Mouse (Mus musculus) intestine, postnatal 0 days (tissue): ENCODE results near the gene Fam76a. TPM values are rescaled to one million over a fixed set of nuclear protein-coding genes. Genes with fewer than 3 reads are reported as not detected.

Experiments used
- ATAC-seq: fragments of 200-750 bp; cut with Nextera tagmentation; 2 replicates; pipeline ENCODE4 v1.8.0; 2017; ENCODE audit warnings: mild to moderate bottlenecking, moderate TSS enrichment, moderate library complexity
- H3K27ac ChIP-seq: fragments of 300-500 bp; sonication (generic); 2 replicates; pipeline ENCODE4 v1.5.1; 2014; ENCODE audit warnings: mild to moderate bottlenecking, low read depth, low read length, moderate library complexity
- H3K27me3 ChIP-seq: fragments of 300-500 bp; sonication (generic); replicated peaks from 2 replicates; pipeline ENCODE4 v1.6.1; 2014; ENCODE audit warnings: low read length, mixed read lengths; ENCODE audit not compliant: control insufficient read depth, insufficient read depth
- H3K36me3 ChIP-seq: fragments of 300-500 bp; sonication (generic); 2 replicates; pipeline ENCODE4 v1.6.1; 2014; ENCODE audit warnings: mild to moderate bottlenecking, moderate library complexity; ENCODE audit not compliant: control insufficient read depth, insufficient read depth
- H3K4me1 ChIP-seq: fragments of 300-500 bp; sonication (generic); replicated peaks from 2 replicates; pipeline ENCODE4 v1.6.1; 2014; ENCODE audit warnings: antibody characterized with exemption, low read length, mixed read lengths; ENCODE audit not compliant: control insufficient read depth, insufficient read depth
- H3K4me2 ChIP-seq: fragments of 300-500 bp; sonication (generic); replicated peaks from 2 replicates; pipeline ENCODE4 v1.6.1; 2014; ENCODE audit warnings: low read depth, mild to moderate bottlenecking, moderate library complexity
- H3K4me3 ChIP-seq: fragments of 300-500 bp; sonication (generic); 2 replicates; pipeline ENCODE4 v1.5.1; 2014; ENCODE audit warnings: low read depth, low read length
- H3K9ac ChIP-seq: fragments of 300-500 bp; sonication (generic); 2 replicates; pipeline ENCODE4 v1.6.1; 2014; ENCODE audit warnings: mild to moderate bottlenecking, low read depth, low read length
- H3K9me3 ChIP-seq: fragments of 300-500 bp; sonication (generic); 2 replicates; pipeline ENCODE4 v1.6.1; 2016; ENCODE audit warnings: mixed run types; ENCODE audit not compliant: control insufficient read depth
- CTCF ChIP-seq: sonication (generic); IDR thresholded peaks from 2 replicates; pipeline ENCODE4 v1.5.1; 2016; ENCODE audit warnings: low read depth, mild to moderate bottlenecking, control low read depth, antibody characterized with exemption, moderate library complexity
- WGBS: fragments of 180-500 bp; shearing (Covaris S2); extraction: QIAGEN DNeasy Blood & Tissue Kit; methylation state at CpG from one replicate; pipeline ENCODE4 v1.1.7; 2014; 5-methylcytosine and 5-hydroxymethylcytosine counted together
- polyA plus RNA-seq: library from polyadenylated mRNA; unstranded; fragments of >200 nt; fragmentation: Nextera tagmentation; extraction: Ambion mirVana; gene quantifications from 2 replicates; pipeline ENCODE4 v1.2.1, GENCODE M21; 2015

Fam76a gene
- polyA plus RNA-seq, 1 experiment from 2014 or later, result 46.5 TPM

DNA sequence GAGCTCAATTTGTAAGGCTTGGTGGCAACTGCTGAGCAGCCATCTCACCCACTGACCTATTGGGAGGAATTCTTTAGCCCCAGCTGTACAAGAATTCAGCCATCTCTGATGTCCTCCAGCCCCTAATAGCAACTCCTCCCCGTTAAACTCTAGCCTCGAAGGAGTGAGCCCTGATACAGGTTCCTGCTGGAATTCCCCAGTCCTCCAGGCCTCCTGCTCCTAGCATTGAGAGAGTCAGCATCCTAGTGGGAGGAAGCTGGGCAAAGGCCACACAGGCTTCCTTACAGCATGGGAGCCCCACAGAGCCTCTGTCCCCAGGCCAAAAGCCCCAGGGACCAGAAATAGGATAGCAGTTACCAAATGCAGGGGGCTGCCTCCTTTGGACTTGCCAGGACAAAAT lies 41.1 kb upstream of the Fam76a start:
- no peak overlapping the region for H3K4me3 ChIP-seq
- no peak overlapping the region for H3K9ac ChIP-seq
- peaks cover 2% of the 10 kb centered on the region; the same call in 1 of the 2 replicates for H3K4me1 ChIP-seq
- H3K9me3 ChIP-seq, result no peaks in the 10 kb centered on the region
- WGBS, result 54% methylated on average over 2 of the region's 2 CpGs
- H3K36me3 ChIP-seq, result no peaks in the 10 kb centered on the region
- no peak for ATAC-seq
- no peak for TF ChIP-seq CTCF
- no peaks in the 10 kb centered on the region for H3K27me3 ChIP-seq
- no peak overlapping the region for H3K4me2 ChIP-seq
- H3K27ac ChIP-seq, result no peak overlapping the region

GRCm38 (mm10) chr4:132962628-132963027 lies 40.3 kb upstream of the Fam76a start:
- no peak for TF ChIP-seq CTCF
- 82% methylated on average over 4 of the region's 4 CpGs for WGBS
- ATAC-seq, result no peak

DNA sequence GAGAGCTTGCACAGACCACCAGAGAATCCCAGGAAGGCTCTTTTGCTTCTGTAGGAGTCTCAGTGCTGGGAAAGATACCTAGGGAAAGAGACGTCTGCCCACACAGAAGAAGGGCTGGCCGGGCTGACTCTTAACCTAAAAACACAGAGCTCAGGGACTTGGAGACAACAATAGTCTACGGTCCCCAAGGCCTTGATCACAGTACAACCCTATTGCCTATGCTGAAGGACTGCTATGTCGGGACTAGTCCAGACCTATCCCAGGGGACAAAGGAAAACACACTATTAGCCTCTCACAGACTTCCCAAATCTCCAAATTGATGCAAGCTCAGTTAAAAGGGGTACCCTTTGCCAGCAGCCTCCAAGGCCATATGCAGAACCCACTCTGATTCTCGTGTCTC lies 39.5 kb upstream of the Fam76a start:
- Histone ChIP-seq H3K4me2 (no peak overlapping the region), H3K4me1 (peaks cover 2% of the 10 kb centered on the region; the same call in 1 of the 2 replicates), H3K9ac (no peak overlapping the region), H3K4me3 (no peak overlapping the region), H3K27me3 (no peaks in the 10 kb centered on the region), H3K9me3 (no peaks in the 10 kb centered on the region), H3K36me3 (no peaks in the 10 kb centered on the region), H3K27ac (no peak overlapping the region)
- no peak for TF ChIP-seq CTCF
- 90% methylated on average over 5 of the region's 5 CpGs for WGBS
- ATAC-seq, result no peak

More at GRCm38 (mm10) chr4:132962628-132963027, 40.3 kb upstream of the Fam76a start:
- Histone ChIP-seq H3K27me3 (no peaks in the 10 kb centered on the region), H3K36me3 (no peaks in the 10 kb centered on the region), H3K27ac (no peak overlapping the region), H3K4me2 (no peak overlapping the region), H3K4me1 (peaks cover 2% of the 10 kb centered on the region; the same call in 1 of the 2 replicates), H3K9me3 (no peaks in the 10 kb centered on the region), H3K9ac (no peak overlapping the region), H3K4me3 (no peak overlapping the region)

GRCm38 (mm10) chr4:132960864-132961639 lies 38.7 kb upstream of the Fam76a start:
- H3K4me1 ChIP-seq, result peaks cover 2% of the 10 kb centered on the region; the same call in 1 of the 2 replicates
- H3K9ac ChIP-seq, result no peak overlapping the region
- no peaks in the 10 kb centered on the region for H3K36me3 ChIP-seq
- H3K4me3 ChIP-seq, result no peak overlapping the region
- no peak overlapping the region; the same call in 1 of the 2 replicates for H3K4me2 ChIP-seq
- no peak overlapping the region; the same call in 1 of the 2 replicates for H3K27ac ChIP-seq
- ATAC-seq, result no peak
- WGBS, result 46% methylated on average over 13 of the region's 13 CpGs
- H3K9me3 ChIP-seq, result no peaks in the 10 kb centered on the region
- no peak for TF ChIP-seq CTCF
- H3K27me3 ChIP-seq, result no peaks in the 10 kb centered on the region

- Histone ChIP-seq H3K4me3 (no peak overlapping the region), H3K4me1 (peaks cover 2% of the 10 kb centered on the region; the same call in 1 of the 2 replicates), H3K27me3 (no peaks in the 10 kb centered on the region), H3K4me2 (no peak overlapping the region), H3K9me3 (no peaks in the 10 kb centered on the region), H3K27ac (peak overlapping the region; percentile 57; the same call in 1 of the 2 replicates), H3K9ac (no peak overlapping the region), H3K36me3 (no peaks in the 10 kb centered on the region)
- TF ChIP-seq CTCF, result no peak; the same call in 1 of the 2 replicates
- 41% methylated on average over 5 of the region's 5 CpGs for WGBS
- no peak; the same call in 1 of the 2 replicates for ATAC-seq
Observed at GRCm38 (mm10) chr4:132960313-132960712, 38.0 kb upstream of the Fam76a start.

GRCm38 (mm10) chr4:132959679-132960045 lies 37.3 kb upstream of the Fam76a start:
- Histone ChIP-seq H3K9ac (no peak overlapping the region), H3K4me1 (peaks cover 2% of the 10 kb centered on the region; the same call in 1 of the 2 replicates), H3K36me3 (no peaks in the 10 kb centered on the region), H3K27ac (peak overlapping the region; percentile 54), H3K9me3 (no peaks in the 10 kb centered on the region), H3K4me3 (no peak overlapping the region), H3K27me3 (no peaks in the 10 kb centered on the region), H3K4me2 (no peak overlapping the region)
- no peak for TF ChIP-seq CTCF
- 49% methylated on average over 3 of the region's 3 CpGs for WGBS
- ATAC-seq, result no peak
